Mouse (Mus musculus) midbrain, embryonic 16.5 days (tissue): ENCODE data around the gene Gm47791. TPM values are rescaled to one million over a fixed set of nuclear protein-coding genes. Genes with fewer than 3 reads are reported as not detected.

Source experiments
- polyA plus RNA-seq: library from polyadenylated mRNA; unstranded; fragments of >200 nt; fragmentation: Nextera tagmentation; extraction: Ambion mirVana; gene quantifications from 2 replicates; pipeline ENCODE4 v1.2.1, GENCODE M21; 2015

Gm47791 gene
- polyA plus RNA-seq, 1 experiment from 2014 or later, result not detected

Other genes starting within 250 kb of the Gm47791 start
- gene Col4a4, start 184.4 kb downstream of the Gm47791 start, polyA plus RNA-seq, result 0.11 and 0.25 TPM in 2 replicates
- gene Col4a3, start 184.3 kb downstream of the Gm47791 start, polyA plus RNA-seq, result 0.24 and 0.25 TPM in 2 replicates
- gene Mff, start 46.4 kb downstream of the Gm47791 start, polyA plus RNA-seq, result 416 and 433 TPM in 2 replicates
- gene Tm4sf20, start 2.8 kb downstream of the Gm47791 start, polyA plus RNA-seq, result 0.11 TPM in 1 of 2 replicates, not detected in the other
- gene Agfg1, start 68.2 kb upstream of the Gm47791 start, polyA plus RNA-seq, result 25.7 and 27.9 TPM in 2 replicates
- gene A030005L19Rik, start 142.1 kb upstream of the Gm47791 start, polyA plus RNA-seq, result 0.72 TPM in 1 of 2 replicates, not detected in the other
- gene A030014E15Rik, start 153.7 kb upstream of the Gm47791 start, polyA plus RNA-seq, result not detected in 2 replicates
- gene Gm6217, start 160.2 kb upstream of the Gm47791 start, polyA plus RNA-seq, result not detected in 2 replicates
- not detected in 2 replicates for gene A030003K21Rik, start 172.1 kb upstream of the Gm47791 start, polyA plus RNA-seq
- gene Gm7544, start 184.8 kb upstream of the Gm47791 start, polyA plus RNA-seq, result not detected in 2 replicates
- gene Gm47955, start 189.0 kb upstream of the Gm47791 start, polyA plus RNA-seq, result not detected in 2 replicates
- not detected in 2 replicates for gene Gm47959, start 229.3 kb upstream of the Gm47791 start, polyA plus RNA-seq